Mouse (Mus musculus) cerebellum, adult (tissue): ENCODE data around the gene Fkbp15.

Source experiments
- ATAC-seq: cut with Nextera tagmentation; 2 replicates; pipeline ENCODE4 v1.9.2; 2017; ENCODE audit warnings: mild to moderate bottlenecking, moderate library complexity, mixed read lengths; ENCODE audit not compliant: insufficient number of reproducible peaks, low FRiP score, low TSS enrichment

Fkbp15 gene

DNA sequence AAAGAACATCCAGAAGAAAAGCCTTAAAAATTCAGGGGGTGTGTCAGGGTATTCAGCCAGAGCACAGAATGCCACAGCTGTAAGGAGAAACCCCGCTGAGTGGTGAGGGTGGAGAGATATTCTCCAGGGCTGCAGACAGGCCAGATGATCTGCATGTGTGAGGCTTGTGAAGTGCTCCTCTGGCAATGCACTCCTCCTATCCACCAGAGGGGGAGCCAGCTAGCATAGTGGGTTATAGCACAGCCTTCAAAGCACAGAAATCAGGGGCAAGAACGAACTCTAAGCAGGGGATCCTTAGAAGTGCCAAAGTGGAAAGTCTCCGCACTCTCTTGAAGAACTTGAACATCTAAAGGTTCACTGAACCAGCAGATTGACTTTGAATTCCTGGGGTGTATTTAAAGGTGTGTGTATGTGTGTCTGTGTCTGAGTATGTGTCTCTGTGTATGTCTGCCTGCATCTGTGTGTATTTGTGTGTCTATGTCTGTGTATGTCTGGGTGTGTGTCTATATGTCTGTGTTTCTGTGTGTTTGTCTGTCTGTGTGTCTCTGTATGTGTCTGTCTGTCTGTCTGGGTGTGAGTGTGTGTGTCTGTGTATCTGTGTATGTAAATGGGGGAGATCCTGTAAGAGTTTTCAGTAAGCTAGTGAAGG is 109.3 kb downstream of the Fkbp15 start:
- ATAC-seq: no peak
